Mouse (Mus musculus) heart, embryonic 16.5 days (tissue): Measurements from ENCODE around the gene Ndnf. TPM values are rescaled to one million over a fixed set of nuclear protein-coding genes. Genes with fewer than 3 reads are reported as not detected.

ENCODE experiments used
- ATAC-seq: fragments of 200-750 bp; cut with Nextera tagmentation; replicated peaks from 2 replicates; pipeline ENCODE4 v1.8.0; 2017; ENCODE audit warnings: moderate number of reproducible peaks; ENCODE audit not compliant: insufficient read depth, low FRiP score; ENCODE audit errors: extremely low read depth
- H3K27ac ChIP-seq: fragments of 300-500 bp; sonication (generic); 2 replicates; pipeline ENCODE4 v1.5.1; 2014; ENCODE audit warnings: mild to moderate bottlenecking, low read length, control low read depth, moderate library complexity
- H3K27me3 ChIP-seq: fragments of 300-500 bp; sonication (generic); 2 replicates; pipeline ENCODE4 v1.6.1; 2014; ENCODE audit warnings: low read length, mixed read lengths; ENCODE audit not compliant: control insufficient read depth, insufficient read depth
- H3K36me3 ChIP-seq: fragments of 300-500 bp; sonication (generic); 2 replicates; pipeline ENCODE4 v1.6.1; 2014; ENCODE audit not compliant: control insufficient read depth, insufficient read depth
- H3K4me1 ChIP-seq: fragments of 300-500 bp; sonication (generic); 2 replicates; pipeline ENCODE4 v1.6.1; 2014; ENCODE audit warnings: low read length, mixed read lengths; ENCODE audit not compliant: control insufficient read depth, insufficient read depth
- H3K4me2 ChIP-seq: fragments of 300-500 bp; sonication (generic); 2 replicates; pipeline ENCODE4 v1.6.1; 2014; ENCODE audit warnings: low read depth, mild to moderate bottlenecking, control low read depth, low read length
- H3K4me3 ChIP-seq: fragments of 300-500 bp; sonication (generic); 2 replicates; pipeline ENCODE4 v1.5.1; 2014; ENCODE audit warnings: mild to moderate bottlenecking, control low read depth, low read length
- H3K9ac ChIP-seq: fragments of 300-500 bp; sonication (generic); 2 replicates; pipeline ENCODE4 v1.6.1; 2014; ENCODE audit warnings: low read length, control low read depth
- H3K9me3 ChIP-seq: fragments of 300-500 bp; sonication (generic); replicated peaks from 2 replicates; pipeline ENCODE4 v1.6.1; 2016; ENCODE audit warnings: low read length; ENCODE audit not compliant: control insufficient read depth
- WGBS: fragments of 180-500 bp; shearing (Covaris S2); extraction: QIAGEN DNeasy Blood & Tissue Kit; methylation state at CpG from one replicate; pipeline ENCODE4 v1.1.7; 2014; 5-methylcytosine and 5-hydroxymethylcytosine counted together
- polyA plus RNA-seq: library from polyadenylated mRNA; unstranded; fragments of >200 nt; fragmentation: Nextera tagmentation; extraction: Ambion mirVana; gene quantifications from 2 replicates; pipeline ENCODE4 v1.2.1, GENCODE M21; 2015

The Ndnf gene
- polyA plus RNA-seq, 1 experiment from 2014 or later, result 4.4 TPM

DNA sequence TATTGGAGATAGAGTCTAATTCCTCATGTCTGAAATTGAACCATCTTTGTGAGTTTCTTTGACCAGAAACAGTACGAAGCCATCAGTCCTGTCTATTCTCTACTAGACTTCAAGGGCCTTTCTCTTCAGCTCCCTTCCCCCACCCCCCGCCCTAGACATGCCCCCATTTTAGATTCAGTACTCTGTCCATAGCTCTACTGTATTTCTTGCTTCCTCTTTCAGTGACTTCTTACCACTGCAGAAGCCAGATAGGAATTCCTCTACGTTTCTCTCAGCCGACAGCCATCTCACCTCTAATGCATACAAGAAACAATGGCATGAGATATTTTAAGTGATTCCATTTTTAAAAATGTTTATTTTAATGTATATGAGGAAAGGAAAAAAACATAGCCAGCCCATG, 10.1 kb upstream of the Ndnf start:
- Histone ChIP-seq H3K27ac (no peak overlapping the region), H3K4me3 (no peak overlapping the region)

GRCm38 (mm10) chr6:65662050-65662449, 9.3 kb upstream of the Ndnf start:
- Histone ChIP-seq H3K27me3 (no peaks in the 10 kb centered on the region), H3K27ac (no peak overlapping the region), H3K36me3 (no peaks in the 10 kb centered on the region), H3K9me3 (peaks cover 2% of the 10 kb centered on the region; the same call in 1 of the 2 replicates), H3K4me2 (no peak overlapping the region), H3K4me3 (no peak overlapping the region), H3K9ac (no peak overlapping the region), H3K4me1 (peaks cover 7% of the 10 kb centered on the region)
- 32% methylated on average over 2 of the region's 2 CpGs for WGBS
- ATAC-seq, result no peak

More for the DNA sequence above, 10.1 kb upstream of the Ndnf start:
- H3K36me3 ChIP-seq, result no peaks in the 10 kb centered on the region
- peaks cover 2% of the 10 kb centered on the region; the same call in 1 of the 2 replicates for H3K9me3 ChIP-seq
- WGBS, result 67% methylated on average over 4 of the region's 4 CpGs
- ATAC-seq, result no peak
- H3K27me3 ChIP-seq, result no peaks in the 10 kb centered on the region
- H3K4me2 ChIP-seq, result no peak overlapping the region
- peaks cover 7% of the 10 kb centered on the region for H3K4me1 ChIP-seq
- H3K9ac ChIP-seq, result no peak overlapping the region

GRCm38 (mm10) chr6:65663990-65664389, 7.4 kb upstream of the Ndnf start:
- Histone ChIP-seq H3K9ac (0 out of 2 replicates have a peak overlapping the region, but pooled peaks have one; percentile 11), H3K9me3 (no peaks in the 10 kb centered on the region), H3K36me3 (no peaks in the 10 kb centered on the region), H3K27ac (no peak overlapping the region), H3K4me1 (peaks cover 7% of the 10 kb centered on the region), H3K4me2 (peak overlapping the region; percentile 23), H3K4me3 (no peak overlapping the region), H3K27me3 (no peaks in the 10 kb centered on the region)
- 32% methylated on average over 6 of the region's 6 CpGs for WGBS
- peak; percentile 28; the same call in 1 of the 2 replicates for ATAC-seq

- no peaks in the 10 kb centered on the region for H3K9me3 ChIP-seq
- no peak for ATAC-seq
- H3K36me3 ChIP-seq, result no peaks in the 10 kb centered on the region
- H3K4me1 ChIP-seq, result peaks cover 12% of the 10 kb centered on the region
- H3K9ac ChIP-seq, result no peak overlapping the region
- no peak overlapping the region for H3K4me2 ChIP-seq
- H3K27me3 ChIP-seq, result no peaks in the 10 kb centered on the region; the same call in 1 of the 2 replicates
- no peak overlapping the region for H3K27ac ChIP-seq
- 94% methylated on average over 3 of the region's 3 CpGs for WGBS
- no peak overlapping the region for H3K4me3 ChIP-seq
Measured at GRCm38 (mm10) chr6:65666295-65666694, 5.1 kb upstream of the Ndnf start.

DNA sequence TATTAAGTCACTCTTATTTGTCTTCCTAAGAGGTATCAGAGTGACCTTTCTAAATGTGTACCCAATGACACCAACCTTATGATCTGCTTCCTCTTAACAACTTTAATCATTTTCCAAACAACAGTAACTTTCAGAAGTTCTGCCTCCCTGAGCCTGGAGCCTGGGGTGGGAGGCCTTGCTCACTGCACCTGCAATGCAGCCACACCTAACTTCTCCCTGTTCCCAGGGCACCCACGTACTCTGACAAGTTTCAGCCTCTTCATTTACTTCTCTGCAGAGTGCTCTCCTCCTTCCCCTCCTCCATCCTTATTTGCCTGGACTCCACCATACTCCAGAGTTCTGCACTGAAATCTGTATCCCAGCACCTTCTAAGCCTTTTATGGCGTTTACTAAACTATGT, 1.4 kb upstream of the Ndnf start:
- no peak overlapping the region for H3K27ac ChIP-seq
- H3K36me3 ChIP-seq, result no peaks in the 10 kb centered on the region
- 66% methylated on average over 2 of the region's 2 CpGs for WGBS
- H3K9ac ChIP-seq, result no peak overlapping the region
- H3K4me3 ChIP-seq, result no peak overlapping the region
- H3K4me2 ChIP-seq, result no peak overlapping the region
- no peak for ATAC-seq
- H3K27me3 ChIP-seq, result no peaks in the 10 kb centered on the region; the same call in 1 of the 2 replicates
- H3K9me3 ChIP-seq, result no peaks in the 10 kb centered on the region
- peaks cover 8% of the 10 kb centered on the region; the same call in 1 of the 2 replicates for H3K4me1 ChIP-seq

GRCm38 (mm10) chr6:65670981-65671411, 394 bp upstream of the Ndnf start:
- H3K27me3 ChIP-seq, result no peaks in the 10 kb centered on the region; the same call in 1 of the 2 replicates
- H3K4me3 ChIP-seq, result peak overlapping the region; percentile 82
- peaks cover 8% of the 10 kb centered on the region; the same call in 1 of the 2 replicates for H3K4me1 ChIP-seq
- ATAC-seq, result peak; percentile 24; the same call in 1 of the 2 replicates
- no peaks in the 10 kb centered on the region for H3K36me3 ChIP-seq
- peak overlapping the region; percentile 61 for H3K9ac ChIP-seq
- no peaks in the 10 kb centered on the region for H3K9me3 ChIP-seq
- H3K27ac ChIP-seq, result peak overlapping the region; percentile 14; the same call in 1 of the 2 replicates
- whole genome bisulfite sequencing, result 7% methylated on average over 20 of the region's 21 CpGs
- peak overlapping the region; percentile 88 for H3K4me2 ChIP-seq

- Histone ChIP-seq H3K27ac (no peak overlapping the region), H3K36me3 (no peaks in the 10 kb centered on the region), H3K9ac (peak overlapping the region; percentile 79), H3K4me2 (peak overlapping the region; percentile 88), H3K9me3 (no peaks in the 10 kb centered on the region), H3K4me1 (peaks cover 8% of the 10 kb centered on the region; the same call in 1 of the 2 replicates), H3K4me3 (peak overlapping the region; percentile 82), H3K27me3 (no peaks in the 10 kb centered on the region; the same call in 1 of the 2 replicates)
- ATAC-seq, result 0 out of 2 replicates have a peak, but pooled peaks have one; percentile 16
- under 1% methylated on average over 57 of the region's 57 CpGs for WGBS
Measured at GRCm38 (mm10) chr6:65672131-65673031, 991 bp downstream of the Ndnf start.

GRCm38 (mm10) chr6:65693938-65694337, 22.5 kb downstream of the Ndnf start:
- H3K4me3 ChIP-seq, result no peak overlapping the region
- no peaks in the 10 kb centered on the region for H3K9me3 ChIP-seq
- ATAC-seq, result no peak
- no peak overlapping the region for H3K27ac ChIP-seq
- no peak overlapping the region for H3K4me2 ChIP-seq
- H3K9ac ChIP-seq, result no peak overlapping the region
- H3K36me3 ChIP-seq, result no peaks in the 10 kb centered on the region
- no peaks in the 10 kb centered on the region for H3K4me1 ChIP-seq
- H3K27me3 ChIP-seq, result no peaks in the 10 kb centered on the region

DNA sequence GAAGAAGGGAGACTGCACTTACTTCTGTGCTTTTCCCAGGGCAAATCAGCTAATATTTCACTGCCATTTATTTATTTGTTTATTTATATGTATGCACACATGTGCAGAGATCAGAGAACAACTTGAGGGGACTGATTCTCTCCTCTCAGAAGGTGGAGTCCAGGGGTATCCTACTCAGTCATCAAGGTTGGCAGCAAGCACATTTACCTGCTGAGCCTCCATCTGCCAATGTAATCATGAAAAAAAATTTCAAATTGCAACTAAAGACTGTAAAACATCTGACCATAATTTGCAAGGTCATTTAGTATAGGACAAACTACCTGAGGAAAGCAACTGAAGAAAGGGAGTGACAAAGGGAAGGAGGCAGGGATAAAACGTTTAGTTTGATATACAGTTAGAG, 49.3 kb downstream of the Ndnf start:
- Histone ChIP-seq H3K4me3 (no peak overlapping the region), H3K4me1 (no peaks in the 10 kb centered on the region), H3K4me2 (no peak overlapping the region), H3K36me3 (no peaks in the 10 kb centered on the region), H3K9ac (no peak overlapping the region), H3K27me3 (no peaks in the 10 kb centered on the region), H3K9me3 (no peaks in the 10 kb centered on the region), H3K27ac (no peak overlapping the region)
- WGBS, result 52% methylated on average over 1 of the region's 1 CpGs
- no peak for ATAC-seq
